Mouse (Mus musculus) embryonic fibroblast, embryonic 13.5 days (primary cell): ENCODE results near the gene Ankdd1a. TPM values are rescaled to one million over a fixed set of nuclear protein-coding genes. Genes with fewer than 3 reads are reported as not detected.

Experiments
- H3K27ac ChIP-seq: 2 replicates; pipeline ENCODE4 v1.5.1; 2012; ENCODE audit warnings: low read length, control low read depth, inconsistent platforms; ENCODE audit not compliant: insufficient read depth
- H3K4me1 ChIP-seq: 2 replicates; pipeline ENCODE4 v1.6.1; 2011; ENCODE audit warnings: low read length; ENCODE audit not compliant: control insufficient read depth, insufficient read depth
- H3K4me3 ChIP-seq: 2 replicates; pipeline ENCODE4 v1.5.1; 2011; ENCODE audit warnings: mild to moderate bottlenecking, control low read depth, low read length; ENCODE audit not compliant: insufficient read depth
- CTCF ChIP-seq: IDR thresholded peaks from 2 replicates; pipeline ENCODE4 v1.5.1; 2011; ENCODE audit warnings: mild to moderate bottlenecking, control low read depth, low read length, moderate library complexity, borderline replicate concordance; ENCODE audit not compliant: insufficient read depth
- POLR2A ChIP-seq: IDR thresholded peaks from 2 replicates; pipeline ENCODE4 v1.6.1; 2011; ENCODE audit warnings: low read depth, mild to moderate bottlenecking, control low read depth, low read length, moderate library complexity
- polyA plus RNA-seq: library from polyadenylated mRNA; stranded (reverse); fragments of >200 nt; gene quantifications from 2 replicates; pipeline ENCODE4 v1.2.4, GENCODE M21; 2011; ENCODE audit warnings: low read depth; ENCODE audit not compliant: missing spikeins, insufficient read length

The Ankdd1a gene
- polyA plus RNA-seq, 1 experiment, result not detected

DNA sequence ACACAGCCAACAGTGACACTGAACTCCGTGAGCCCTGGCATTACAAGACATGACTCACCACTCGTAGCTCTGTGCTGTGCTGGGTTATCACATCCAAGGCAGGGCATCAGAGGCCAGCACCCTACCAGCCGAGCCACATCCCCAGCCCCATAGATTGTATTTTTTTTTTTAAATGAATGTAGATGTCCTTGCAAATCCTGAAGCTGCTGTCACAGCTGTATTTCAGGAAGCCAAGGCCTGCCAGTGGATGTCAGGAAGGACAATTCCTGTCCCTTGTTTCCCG is 26.4 kb upstream of the Ankdd1a start:
- no peak overlapping the region for H3K4me3 ChIP-seq
- peak overlapping the region; percentile 74 for H3K27ac ChIP-seq
- no peak for TF ChIP-seq POLR2A
- no peak for TF ChIP-seq CTCF
- peaks cover 33% of the 10 kb centered on the region for H3K4me1 ChIP-seq

- TF ChIP-seq POLR2A (no peak; the same call in 1 of the 2 replicates), CTCF (no peak)
Observed at GRCm38 (mm10) chr9:65545635-65546412, 25.8 kb upstream of the Ankdd1a start.

DNA sequence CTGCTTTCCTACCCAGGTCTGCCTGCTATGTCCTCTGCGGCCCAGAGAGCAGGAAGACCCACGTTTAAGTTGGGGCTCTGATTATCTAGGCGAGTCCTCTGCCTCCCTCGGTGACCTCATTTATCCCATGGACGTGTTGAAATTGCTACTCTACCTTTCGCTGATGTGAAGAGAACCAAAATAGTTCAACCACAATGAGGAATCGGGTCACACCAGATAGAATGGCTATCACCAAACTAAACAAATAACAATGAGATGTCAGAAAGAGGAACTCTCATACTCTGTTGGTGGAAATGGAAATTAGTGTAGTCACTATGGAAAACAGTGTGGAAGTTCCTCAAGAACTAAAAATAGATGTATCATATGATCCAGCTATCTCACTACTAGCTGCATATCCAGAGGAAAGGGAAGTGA is 22.1 kb upstream of the Ankdd1a start:
- H3K4me1 ChIP-seq, result peaks cover 24% of the 10 kb centered on the region
- peak overlapping the region; percentile 97 for H3K27ac ChIP-seq
- TF ChIP-seq POLR2A, result no peak
- TF ChIP-seq CTCF, result no peak
- no peak overlapping the region for H3K4me3 ChIP-seq

More at GRCm38 (mm10) chr9:65545635-65546412, 25.8 kb upstream of the Ankdd1a start:
- H3K27ac ChIP-seq, result peak overlapping the region; percentile 74
- no peak overlapping the region for H3K4me3 ChIP-seq
- peaks cover 33% of the 10 kb centered on the region for H3K4me1 ChIP-seq

DNA sequence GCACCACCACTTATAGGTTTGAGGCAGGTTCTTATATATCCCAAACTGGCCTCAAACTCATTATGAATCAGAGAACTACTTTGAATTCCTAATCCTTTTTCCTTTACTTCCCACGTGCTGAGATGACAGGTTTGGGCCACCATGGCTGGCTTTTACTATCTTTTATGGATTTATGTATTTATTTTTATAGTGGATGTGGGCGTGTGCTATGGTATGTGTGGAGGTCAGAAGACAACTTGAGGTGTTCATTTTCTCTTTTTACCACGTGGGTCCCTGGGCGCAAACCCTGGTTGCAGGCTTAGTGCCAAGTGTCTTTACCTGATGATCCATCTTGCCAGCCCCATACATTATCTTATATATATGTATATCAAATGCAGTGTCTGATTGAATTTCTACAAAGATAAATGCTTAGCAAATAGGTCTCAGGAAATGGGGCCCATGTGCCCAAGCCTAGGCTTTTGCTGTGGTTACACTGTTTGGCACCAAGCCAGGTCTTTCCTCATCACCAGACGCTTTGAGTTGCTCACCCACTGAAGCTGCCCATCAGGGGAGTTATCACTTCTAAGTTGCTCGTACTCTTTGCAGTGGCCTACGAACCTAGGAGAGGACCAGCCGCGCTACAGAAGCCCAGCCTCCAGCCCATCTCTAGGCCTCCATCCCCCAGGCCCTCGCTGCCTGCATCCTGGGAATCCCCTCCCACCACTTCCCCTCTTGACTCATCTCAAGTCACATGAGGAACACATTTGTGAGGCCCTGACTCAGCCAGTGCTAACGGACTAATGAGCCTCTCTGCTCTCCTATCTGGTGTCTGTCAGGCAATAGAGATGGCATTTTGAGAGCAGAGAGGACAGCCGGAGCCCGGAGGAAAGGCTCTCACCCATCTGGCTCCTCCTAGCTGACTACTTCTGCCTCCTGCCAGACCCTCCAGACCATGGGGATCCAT is 21.4 kb upstream of the Ankdd1a start:
- Histone ChIP-seq H3K27ac (peak overlapping the region; percentile 97), H3K4me3 (no peak overlapping the region), H3K4me1 (peaks cover 21% of the 10 kb centered on the region)
- TF ChIP-seq CTCF, result no peak
- peak; percentile 52 for TF ChIP-seq POLR2A

DNA sequence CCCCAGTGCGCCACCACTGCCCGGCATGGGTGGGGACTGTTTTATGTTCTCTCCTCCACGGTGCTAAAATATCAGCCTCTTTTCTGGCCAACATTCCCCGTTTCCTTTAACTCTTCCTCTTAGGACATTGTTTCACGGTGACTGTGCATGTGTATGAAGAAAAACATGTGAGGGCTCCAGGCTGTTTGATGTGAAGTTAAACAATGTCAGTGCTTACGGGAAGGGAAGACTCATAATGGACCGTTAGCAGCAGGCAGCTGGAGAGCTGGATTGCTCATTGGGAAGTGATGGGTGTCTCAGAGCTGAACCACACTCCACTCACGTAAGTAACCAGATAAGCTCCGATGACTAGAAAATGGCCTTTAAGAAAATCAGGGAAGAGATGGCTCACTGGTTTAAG is 19.7 kb upstream of the Ankdd1a start:
- Histone ChIP-seq H3K4me3 (no peak overlapping the region), H3K4me1 (peaks cover 10% of the 10 kb centered on the region), H3K27ac (peak overlapping the region; percentile 97)
- TF ChIP-seq POLR2A, result no peak
- TF ChIP-seq CTCF, result no peak

GRCm38 (mm10) chr9:65537901-65538630 is 18.1 kb upstream of the Ankdd1a start:
- Histone ChIP-seq H3K27ac (no peak overlapping the region), H3K4me1 (peaks cover 10% of the 10 kb centered on the region), H3K4me3 (no peak overlapping the region)
- TF ChIP-seq CTCF, result no peak
- TF ChIP-seq POLR2A, result no peak

DNA sequence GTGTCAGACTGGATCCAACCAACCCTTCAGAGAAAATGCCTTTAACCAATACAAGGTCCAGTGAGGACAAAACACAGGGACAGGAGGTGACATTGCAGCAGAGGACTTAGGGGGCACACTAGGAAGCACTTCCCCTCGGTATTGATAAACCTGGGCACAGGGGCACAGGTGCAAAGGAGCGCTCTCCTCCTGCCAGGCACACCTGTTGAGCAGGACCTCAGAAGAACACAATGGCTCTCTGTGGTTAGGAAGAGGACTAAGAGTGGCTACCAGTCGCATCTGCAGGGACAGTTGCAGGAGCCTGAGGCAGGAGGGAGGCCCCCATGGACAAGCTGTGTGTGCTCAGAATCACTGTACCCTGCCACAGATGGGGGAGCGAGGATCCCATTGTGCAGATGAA is 16.5 kb upstream of the Ankdd1a start:
- no peak overlapping the region for H3K27ac ChIP-seq
- no peak overlapping the region for H3K4me3 ChIP-seq
- H3K4me1 ChIP-seq, result 0 out of 2 replicates have a peak, but pooled peaks cover 2% of the 10 kb centered on the region
- TF ChIP-seq CTCF, result no peak
- TF ChIP-seq POLR2A, result no peak

DNA sequence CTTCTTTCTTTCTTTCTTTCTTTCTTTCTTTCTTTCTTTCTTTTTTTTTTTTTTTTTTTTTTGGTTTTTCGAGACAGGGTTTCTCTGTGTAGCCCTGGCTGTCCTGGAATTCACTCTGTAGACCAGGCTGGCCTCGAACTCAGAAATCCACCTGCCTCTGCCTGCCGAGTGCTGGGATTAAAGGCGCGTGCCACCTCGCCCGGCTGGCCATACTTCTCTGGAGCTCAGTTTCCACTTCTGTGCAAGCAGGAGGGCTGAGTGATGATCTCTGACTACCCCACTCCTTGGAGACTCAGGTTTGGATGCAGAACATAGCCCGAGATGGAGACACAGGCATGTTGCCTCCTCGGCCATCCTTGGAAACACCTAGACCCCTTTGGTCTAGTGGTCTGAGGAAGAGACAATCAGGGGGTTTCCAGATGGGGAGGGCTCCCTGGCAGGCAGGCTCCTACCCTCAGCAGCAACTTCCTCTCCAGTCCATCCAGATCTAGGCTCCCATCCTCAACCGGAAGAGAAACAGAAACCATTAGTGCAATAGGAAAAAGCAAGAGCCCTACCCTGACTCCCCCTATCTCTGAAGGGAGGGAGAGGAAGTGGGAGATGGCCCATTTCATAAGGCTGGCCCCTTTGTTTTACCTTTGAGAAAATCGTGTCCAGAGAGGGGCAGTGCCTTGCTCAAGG is 15.9 kb upstream of the Ankdd1a start:
- TF ChIP-seq POLR2A, result no peak
- Histone ChIP-seq H3K4me1 (no peaks in the 10 kb centered on the region), H3K4me3 (no peak overlapping the region), H3K27ac (no peak overlapping the region)

DNA sequence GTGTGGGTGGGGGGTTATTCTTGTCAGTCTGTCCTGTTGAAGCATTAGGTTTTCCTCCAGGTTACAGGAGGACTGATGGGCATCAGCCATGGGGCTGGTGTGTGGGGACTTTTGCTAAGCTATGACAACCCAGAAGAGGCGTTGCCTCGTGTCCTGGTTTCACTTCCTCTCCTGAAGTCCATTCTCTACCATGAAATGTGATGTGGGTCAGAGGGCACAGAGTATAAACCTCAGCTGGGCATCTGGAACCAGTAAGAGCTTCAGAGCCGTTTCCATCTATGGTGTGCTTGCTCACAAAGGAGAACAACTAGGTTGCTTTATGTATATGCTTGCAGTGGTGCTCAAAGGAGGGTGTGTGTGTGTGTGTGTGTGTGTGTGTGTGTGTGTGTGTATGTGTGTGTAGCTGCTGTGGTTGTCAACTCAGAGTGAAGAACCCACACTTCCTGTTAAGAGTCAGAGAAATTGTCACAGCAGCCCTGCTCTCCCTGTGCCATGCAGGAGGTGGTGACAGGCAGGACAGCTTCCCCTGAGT is 15.3 kb upstream of the Ankdd1a start:
- TF ChIP-seq CTCF (no peak), POLR2A (no peak)
- Histone ChIP-seq H3K27ac (no peak overlapping the region), H3K4me1 (no peaks in the 10 kb centered on the region), H3K4me3 (no peak overlapping the region)
